Mouse (Mus musculus): Measurements from ENCODE around the gene Atp5e. TPM values are rescaled to one million over a fixed set of nuclear protein-coding genes. Genes with fewer than 3 reads are reported as not detected.
A peak's percentile ranks its signal among the peaks of the same experiment; 100 is the strongest.

Atp5e gene
- polyA plus RNA-seq, 1 experiment = 1,071 TPM

DNA sequence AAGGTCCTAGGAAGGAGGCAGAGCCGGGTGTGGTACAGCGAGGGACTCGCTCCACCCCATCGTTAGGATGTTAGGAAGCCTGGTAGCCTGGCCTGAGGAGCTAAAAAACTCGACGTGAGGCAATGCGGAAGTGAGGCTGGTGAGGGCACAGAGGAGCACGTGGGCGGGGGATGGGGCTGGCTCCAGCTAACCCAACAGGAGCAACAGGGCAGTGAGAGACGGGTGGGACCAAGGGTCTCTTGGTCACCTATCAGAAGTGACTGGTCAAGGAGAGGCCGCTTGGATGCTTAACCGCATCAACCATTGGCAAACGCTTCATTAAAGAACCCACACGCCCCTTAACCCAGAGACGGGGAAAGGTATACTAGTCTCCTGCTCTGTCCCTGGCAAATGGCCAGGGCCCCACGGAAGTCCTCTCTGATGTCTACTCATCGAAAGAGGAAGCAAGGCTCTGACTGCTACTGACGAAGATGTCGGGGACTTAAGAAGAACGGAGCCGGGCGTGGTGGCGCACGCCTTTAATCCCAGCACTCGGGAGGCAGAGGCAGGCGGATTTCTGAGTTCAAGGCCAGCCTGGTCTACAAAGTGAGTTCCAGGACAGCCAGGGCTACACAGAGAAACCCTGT, 27.7 kb downstream of the Atp5e start:
- WGBS = 87% methylated on average over 26 of the region's 26 CpGs
- H3K27me3 ChIP-seq (replicated peaks; ENCODE audit: control insufficient read depth, insufficient read depth, low read length) = no peaks in the 10 kb centered on the region
- TF ChIP-seq POLR2A (IDR thresholded peaks at IDR 0.05; ENCODE audit: low read depth, low read length) = no peak
- no peak for TF ChIP-seq CTCF (conservative IDR thresholded peaks at IDR 0.05; ENCODE audit: insufficient read depth, insufficient read length, low read depth, low read length)
- peak; percentile 27 for DNase-seq
- H3K36me3 ChIP-seq (ENCODE audit: control insufficient read depth, insufficient read depth, low read length) = no peaks in the 10 kb centered on the region
- H3K27ac ChIP-seq (ENCODE audit: insufficient read depth, low read depth, low read length) = no peak overlapping the region
- no peaks in the 10 kb centered on the region; the same call in 1 of the 2 replicates for H3K4me1 ChIP-seq (ENCODE audit: control insufficient read depth, insufficient read depth, low read length)
- no peak overlapping the region for H3K4me3 ChIP-seq (ENCODE audit: insufficient read depth, low read depth, low read length)

DNA sequence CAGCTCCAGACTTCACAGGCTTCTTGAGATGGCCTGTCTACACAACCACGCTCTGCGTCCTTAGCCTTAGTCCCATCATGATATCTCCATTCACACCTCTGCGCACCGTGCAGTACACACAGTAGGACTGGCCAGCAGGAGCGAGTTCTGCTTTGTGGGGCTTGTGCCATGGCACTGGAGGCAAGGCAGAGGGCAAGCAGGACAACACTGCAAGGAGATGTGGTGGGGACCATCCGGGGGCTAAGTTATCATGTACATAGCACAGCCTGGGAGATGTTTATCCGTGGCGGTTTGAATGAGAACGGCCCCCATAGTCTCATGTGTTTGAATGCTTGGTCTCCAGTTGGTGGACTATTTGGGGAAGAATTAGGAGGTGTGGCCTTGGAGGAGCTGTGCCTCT, 29.0 kb downstream of the Atp5e start:
- Histone ChIP-seq H3K27ac (ENCODE audit: insufficient read depth, low read depth, low read length) (no peak overlapping the region), H3K27me3 (replicated peaks; ENCODE audit: control insufficient read depth, insufficient read depth, low read length) (no peaks in the 10 kb centered on the region), H3K4me3 (ENCODE audit: insufficient read depth, low read depth, low read length) (no peak overlapping the region), H3K4me1 (ENCODE audit: control insufficient read depth, insufficient read depth, low read length) (no peaks in the 10 kb centered on the region; the same call in 1 of the 2 replicates), H3K36me3 (ENCODE audit: control insufficient read depth, insufficient read depth, low read length) (no peaks in the 10 kb centered on the region)
- TF ChIP-seq CTCF (conservative IDR thresholded peaks at IDR 0.05; ENCODE audit: insufficient read depth, insufficient read length, low read depth, low read length) = no peak
- no peak for TF ChIP-seq POLR2A (IDR thresholded peaks at IDR 0.05; ENCODE audit: low read depth, low read length)
- 97% methylated on average over 9 of the region's 9 CpGs for WGBS
- no peak for DNase-seq

DNA sequence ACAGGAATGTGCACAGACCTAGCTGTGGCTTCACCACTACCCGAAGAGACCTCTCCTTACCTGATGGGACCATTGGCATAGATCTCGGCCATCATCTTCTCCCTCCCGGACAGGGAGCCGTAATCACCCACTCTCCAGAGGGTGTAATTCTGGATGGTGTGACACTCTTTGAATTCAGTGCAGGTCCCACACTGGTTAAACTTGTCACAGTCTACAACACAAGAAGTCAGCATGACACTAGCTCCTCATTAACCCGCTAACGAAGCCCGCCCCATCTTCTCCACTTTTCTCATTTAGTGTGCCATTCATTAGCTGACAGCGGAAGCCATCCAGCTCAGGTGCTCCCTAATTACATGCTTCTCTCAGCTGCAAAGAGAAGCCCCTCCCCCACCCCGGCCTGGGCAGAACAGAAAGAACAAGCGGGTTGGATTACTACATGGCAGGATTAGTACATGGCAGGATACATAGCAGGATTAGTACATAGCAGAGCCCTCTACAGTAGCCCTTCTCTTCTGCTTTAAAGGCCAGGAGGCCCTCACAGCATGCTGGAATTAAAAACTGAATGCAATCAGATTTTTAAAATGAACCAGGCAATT, 34.8 kb downstream of the Atp5e start:
- no peak for TF ChIP-seq POLR2A (IDR thresholded peaks at IDR 0.05; ENCODE audit: low read depth, low read length)
- TF ChIP-seq CTCF (conservative IDR thresholded peaks at IDR 0.05; ENCODE audit: insufficient read depth, insufficient read length, low read depth, low read length) = no peak
- DNase-seq = no peak
- no peaks in the 10 kb centered on the region for H3K36me3 ChIP-seq (ENCODE audit: control insufficient read depth, insufficient read depth, low read length)
- no peaks in the 10 kb centered on the region for H3K27me3 ChIP-seq (replicated peaks; ENCODE audit: control insufficient read depth, insufficient read depth, low read length)
- no peak overlapping the region for H3K27ac ChIP-seq (ENCODE audit: insufficient read depth, low read depth, low read length)
- WGBS = 86% methylated on average over 10 of the region's 10 CpGs
- no peak overlapping the region for H3K4me3 ChIP-seq (ENCODE audit: insufficient read depth, low read depth, low read length)
- H3K4me1 ChIP-seq (ENCODE audit: control insufficient read depth, insufficient read depth, low read length) = peaks cover 3% of the 10 kb centered on the region; the same call in 1 of the 2 replicates

DNA sequence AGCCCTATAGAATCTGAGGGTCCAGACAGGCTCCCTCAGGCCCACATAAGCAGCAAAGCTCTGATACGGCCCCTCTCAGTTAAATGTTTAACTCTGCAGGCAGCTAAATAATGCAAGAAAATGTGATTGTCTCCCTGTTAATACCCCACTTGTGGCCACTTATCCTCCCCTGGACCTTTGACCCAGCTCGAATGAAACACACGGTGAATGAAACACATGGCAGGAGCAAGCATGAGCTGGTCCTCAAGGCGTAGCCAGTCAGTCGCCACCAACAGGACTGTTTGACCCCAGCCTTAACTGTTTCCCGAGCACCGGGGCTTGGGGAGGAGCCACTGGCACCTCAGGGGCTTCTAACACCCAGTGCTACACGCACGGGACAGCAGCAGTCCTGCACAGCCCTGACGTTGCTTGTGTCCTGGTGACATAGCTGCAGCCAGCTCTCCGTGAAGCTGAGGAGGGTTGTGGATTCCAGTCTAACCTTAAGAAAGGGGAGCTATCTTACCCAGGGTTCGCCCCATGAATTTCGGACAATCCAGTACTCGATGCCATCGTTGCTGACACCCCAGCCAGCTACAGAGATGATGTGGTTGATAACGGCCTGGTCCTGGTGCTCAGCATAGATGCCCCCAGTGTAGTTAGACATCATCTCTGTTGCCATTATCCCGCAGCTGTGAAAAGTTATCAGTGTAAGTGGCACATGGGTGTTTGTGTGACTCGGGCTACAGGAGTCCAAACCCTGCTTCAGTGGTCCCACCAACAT, 35.6 kb downstream of the Atp5e start:
- H3K27me3 ChIP-seq (replicated peaks; ENCODE audit: control insufficient read depth, insufficient read depth, low read length) = no peaks in the 10 kb centered on the region
- H3K36me3 ChIP-seq (ENCODE audit: control insufficient read depth, insufficient read depth, low read length) = no peaks in the 10 kb centered on the region
- 65% methylated on average over 18 of the region's 18 CpGs for WGBS

DNA sequence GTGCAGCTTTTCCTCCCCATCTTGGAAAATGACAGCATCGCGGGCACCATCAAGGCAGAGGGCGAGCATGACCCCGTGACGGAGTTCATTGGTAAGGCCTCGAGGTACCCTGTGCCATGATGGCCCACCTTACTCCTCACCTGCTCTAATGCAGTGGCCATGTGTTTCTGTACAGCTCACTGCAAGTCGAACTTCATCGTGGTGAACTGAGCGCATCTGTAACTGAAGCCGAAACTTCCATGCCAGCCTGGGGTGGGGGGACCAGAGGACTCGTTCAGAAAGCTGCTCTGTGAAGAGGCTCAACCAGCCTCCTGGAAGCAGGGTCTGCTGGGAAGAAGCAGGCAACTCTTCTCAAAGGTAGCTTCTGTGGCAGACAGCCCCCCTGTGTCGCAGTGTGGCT, 37.0 kb downstream of the Atp5e start:
- Histone ChIP-seq H3K36me3 (ENCODE audit: control insufficient read depth, insufficient read depth, low read length) (no peaks in the 10 kb centered on the region), H3K27ac (ENCODE audit: insufficient read depth, low read depth, low read length) (no peak overlapping the region), H3K4me3 (ENCODE audit: insufficient read depth, low read depth, low read length) (no peak overlapping the region), H3K27me3 (replicated peaks; ENCODE audit: control insufficient read depth, insufficient read depth, low read length) (no peaks in the 10 kb centered on the region), H3K4me1 (ENCODE audit: control insufficient read depth, insufficient read depth, low read length) (peaks cover 3% of the 10 kb centered on the region; the same call in 1 of the 2 replicates)
- WGBS = 83% methylated on average over 12 of the region's 12 CpGs
- no peak for TF ChIP-seq POLR2A (IDR thresholded peaks at IDR 0.05; ENCODE audit: low read depth, low read length)
- no peak for TF ChIP-seq CTCF (conservative IDR thresholded peaks at IDR 0.05; ENCODE audit: insufficient read depth, insufficient read length, low read depth, low read length)
- no peak for DNase-seq

More for the DNA sequence above, 35.6 kb downstream of the Atp5e start:
- no peak overlapping the region for H3K27ac ChIP-seq (ENCODE audit: insufficient read depth, low read depth, low read length)
- peak; percentile 65 for DNase-seq
- H3K4me1 ChIP-seq (ENCODE audit: control insufficient read depth, insufficient read depth, low read length) = peaks cover 3% of the 10 kb centered on the region; the same call in 1 of the 2 replicates
- no peak overlapping the region for H3K4me3 ChIP-seq (ENCODE audit: insufficient read depth, low read depth, low read length)
- TF ChIP-seq CTCF (conservative IDR thresholded peaks at IDR 0.05; ENCODE audit: insufficient read depth, insufficient read length, low read depth, low read length) (no peak), POLR2A (IDR thresholded peaks at IDR 0.05; ENCODE audit: low read depth, low read length) (no peak)

DNA sequence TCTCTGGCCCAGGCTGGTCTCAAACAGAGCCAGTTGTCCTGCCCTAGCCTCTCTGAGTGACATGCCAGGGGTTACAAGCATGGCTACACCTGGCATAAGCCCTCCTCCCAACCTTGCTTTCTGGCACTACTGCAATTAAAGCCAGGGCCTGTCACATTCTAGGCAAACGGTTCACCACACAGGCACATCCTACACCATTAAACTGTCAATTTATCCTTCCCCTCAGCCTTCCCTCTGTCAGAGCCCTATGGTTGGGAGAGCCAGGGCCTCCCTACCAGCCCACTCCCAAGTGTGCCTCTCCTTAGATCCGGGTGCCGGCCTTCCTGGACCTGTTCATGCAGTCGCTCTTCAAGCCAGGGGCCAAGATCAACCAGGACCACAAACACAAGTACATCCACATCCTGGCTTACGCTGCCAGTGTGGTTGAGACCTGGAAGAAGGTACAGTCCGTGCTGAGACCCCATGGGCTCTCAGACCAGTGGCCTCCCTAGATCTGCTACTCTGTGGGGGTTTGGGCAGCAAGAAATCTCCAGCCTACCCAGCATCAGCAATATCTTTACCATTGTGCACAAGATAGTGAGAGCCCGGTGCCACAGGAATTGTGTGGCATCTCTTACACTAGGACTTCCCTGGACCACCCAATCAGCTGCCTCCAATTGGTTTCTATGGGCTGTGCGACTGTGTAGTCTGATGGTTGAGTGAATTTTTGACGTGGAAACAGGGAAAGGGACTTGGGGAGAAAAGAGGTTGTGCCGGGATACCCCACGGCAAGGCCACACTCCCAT, 39.4 kb downstream of the Atp5e start:
- H3K27ac ChIP-seq (ENCODE audit: insufficient read depth, low read depth, low read length) = no peak overlapping the region
- TF ChIP-seq POLR2A (IDR thresholded peaks at IDR 0.05; ENCODE audit: low read depth, low read length) (no peak), CTCF (conservative IDR thresholded peaks at IDR 0.05; ENCODE audit: insufficient read depth, insufficient read length, low read depth, low read length) (no peak)
- no peak overlapping the region for H3K4me3 ChIP-seq (ENCODE audit: insufficient read depth, low read depth, low read length)
- 80% methylated on average over 11 of the region's 11 CpGs for WGBS
- DNase-seq = no peak
- H3K4me1 ChIP-seq (ENCODE audit: control insufficient read depth, insufficient read depth, low read length) = peaks cover 3% of the 10 kb centered on the region; the same call in 1 of the 2 replicates
- H3K27me3 ChIP-seq (replicated peaks; ENCODE audit: control insufficient read depth, insufficient read depth, low read length) = no peaks in the 10 kb centered on the region
- H3K36me3 ChIP-seq (ENCODE audit: control insufficient read depth, insufficient read depth, low read length) = no peaks in the 10 kb centered on the region

Data from kidney, adult 2 months (tissue).